Mouse (Mus musculus) hindbrain, postnatal 0 days (tissue): ENCODE measurements around the gene Aprt. TPM values are rescaled to one million over a fixed set of nuclear protein-coding genes. Genes with fewer than 3 reads are reported as not detected.

Experiments
- ATAC-seq: fragments of 200-750 bp; cut with Nextera tagmentation; 2 replicates; pipeline ENCODE4 v1.8.0; 2017; ENCODE audit warnings: mild to moderate bottlenecking, moderate TSS enrichment, moderate library complexity
- DNase-seq: peaks from one replicate; pipeline ENCODE4 v3.0.0-alpha.2; 2015; ENCODE audit warnings: low spot score
- H3K27ac ChIP-seq: fragments of 300-500 bp; sonication (generic); 2 replicates; pipeline ENCODE4 v1.5.1; 2014; ENCODE audit warnings: mild to moderate bottlenecking
- H3K27me3 ChIP-seq: fragments of 300-500 bp; sonication (generic); 2 replicates; pipeline ENCODE4 v1.6.1; 2014; ENCODE audit warnings: low read length, mixed read lengths; ENCODE audit not compliant: insufficient read depth
- H3K36me3 ChIP-seq: fragments of 300-500 bp; sonication (generic); 2 replicates; pipeline ENCODE4 v1.6.1; 2014; ENCODE audit warnings: low read length, mixed read lengths; ENCODE audit not compliant: insufficient read depth
- H3K4me1 ChIP-seq: fragments of 300-500 bp; sonication (generic); 2 replicates; pipeline ENCODE4 v1.6.1; 2014; ENCODE audit warnings: antibody characterized with exemption, low read length, mixed read lengths; ENCODE audit not compliant: insufficient read depth
- H3K4me2 ChIP-seq: fragments of 300-500 bp; sonication (generic); 2 replicates; pipeline ENCODE4 v1.6.1; 2014; ENCODE audit warnings: low read depth, mild to moderate bottlenecking, low read length, moderate library complexity, mixed read lengths
- H3K4me3 ChIP-seq: fragments of 300-500 bp; sonication (generic); 2 replicates; pipeline ENCODE4 v1.5.1; 2014; ENCODE audit warnings: low read length
- H3K9ac ChIP-seq: fragments of 300-500 bp; sonication (generic); replicated peaks from 2 replicates; pipeline ENCODE4 v1.6.1; 2014; ENCODE audit warnings: mild to moderate bottlenecking, low read length, moderate library complexity, mixed read lengths
- H3K9me3 ChIP-seq: fragments of 300-500 bp; sonication (generic); 2 replicates; pipeline ENCODE4 v1.6.1; 2016; ENCODE audit warnings: low read length, mixed read lengths
- CTCF ChIP-seq: IDR thresholded peaks from 2 replicates; pipeline ENCODE4 v1.5.1; 2016; ENCODE audit warnings: antibody characterized with exemption, control low read depth, low read depth
- WGBS: fragments of 180-500 bp; shearing (Covaris S2); extraction: QIAGEN DNeasy Blood & Tissue Kit; methylation state at CpG from one replicate; pipeline ENCODE4 v1.1.7; 2014; 5-methylcytosine and 5-hydroxymethylcytosine counted together
- polyA plus RNA-seq: library from polyadenylated mRNA; unstranded; fragments of >200 nt; fragmentation: Nextera tagmentation; extraction: Ambion mirVana; gene quantifications from 2 replicates; pipeline ENCODE4 v1.2.1, GENCODE M21; 2015
- total RNA-seq: library from RNA; depleted of rRNA; stranded (reverse); fragments of >200 nt; gene quantifications from 2 replicates; pipeline ENCODE4 v1.2.3, GENCODE M21; 2014

The Aprt gene
- total and polyA plus RNA-seq, 2 experiments from 2014 or later: 113 to 189 TPM

DNA sequence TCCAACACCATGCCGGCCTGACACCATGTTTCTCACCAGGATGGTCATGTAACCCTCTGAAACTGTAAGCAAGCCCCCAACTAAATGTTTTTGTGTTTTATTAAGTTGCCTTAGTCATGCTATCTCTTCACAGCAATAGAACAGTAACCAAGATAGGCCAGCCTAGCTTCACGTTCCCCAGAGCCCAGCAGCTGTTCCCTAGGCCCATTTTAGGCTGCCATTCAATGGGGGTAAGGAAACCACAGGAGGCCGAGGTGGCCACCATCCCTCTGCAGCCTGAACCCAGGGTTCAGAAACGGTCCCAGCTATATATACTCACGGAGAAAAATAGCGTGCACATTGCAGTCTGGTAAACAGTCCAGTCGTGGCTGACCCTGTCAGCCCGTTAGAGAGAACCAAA is 32.6 kb downstream of the Aprt start:
- no peak for ATAC-seq
- TF ChIP-seq CTCF: no peak
- WGBS: 90% methylated on average over 8 of the region's 8 CpGs

DNA sequence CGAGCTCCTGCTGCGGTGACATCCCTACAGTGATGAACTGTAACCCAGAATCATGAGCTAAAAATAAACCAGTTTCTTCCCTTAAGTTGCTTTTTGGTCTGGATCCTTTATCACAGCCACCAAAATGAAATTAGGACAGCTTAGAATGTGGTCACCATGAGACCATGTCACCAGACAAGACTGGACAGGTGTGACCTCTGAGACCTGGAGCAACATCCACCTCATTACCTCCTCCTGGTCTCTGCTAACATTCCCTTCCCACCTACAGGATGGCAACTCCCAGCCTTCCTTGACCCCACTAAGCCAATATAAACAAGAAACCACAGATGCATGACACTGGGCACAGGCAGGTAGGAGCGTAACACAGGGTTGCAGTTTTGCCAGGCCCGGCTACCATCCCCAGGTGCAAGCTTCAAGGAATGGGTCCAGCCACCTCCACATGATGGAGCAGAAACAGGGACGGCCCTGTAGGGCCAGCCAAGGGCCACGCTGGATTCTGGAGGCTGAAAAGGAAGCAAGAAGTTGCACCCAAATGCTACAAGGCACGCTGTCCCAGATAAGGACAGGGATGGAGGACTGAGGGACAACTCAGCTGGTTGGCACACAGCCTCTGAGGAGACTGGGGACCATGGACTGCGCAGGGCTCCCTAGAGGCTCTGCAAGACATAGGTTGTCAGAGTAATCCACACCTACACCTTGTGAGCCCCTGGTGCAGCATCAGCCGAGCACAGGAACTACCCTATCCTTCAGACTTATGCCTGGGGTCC is 38.2 kb downstream of the Aprt start:
- TF ChIP-seq CTCF: no peak
- no peak overlapping the region for H3K9ac ChIP-seq
- DNase-seq (no peak), ATAC-seq (no peak)
- no peaks in the 10 kb centered on the region for H3K36me3 ChIP-seq
- WGBS: 89% methylated on average over 9 of the region's 9 CpGs
- no peaks in the 10 kb centered on the region for H3K27me3 ChIP-seq
- H3K9me3 ChIP-seq: no peaks in the 10 kb centered on the region
- no peak overlapping the region for H3K27ac ChIP-seq
- H3K4me2 ChIP-seq: no peak overlapping the region
- H3K4me3 ChIP-seq: no peak overlapping the region
- no peaks in the 10 kb centered on the region for H3K4me1 ChIP-seq

More for the DNA sequence above, 32.6 kb downstream of the Aprt start:
- Histone ChIP-seq H3K4me1 (no peaks in the 10 kb centered on the region), H3K9me3 (no peaks in the 10 kb centered on the region), H3K4me3 (no peak overlapping the region), H3K36me3 (no peaks in the 10 kb centered on the region), H3K27me3 (no peaks in the 10 kb centered on the region), H3K27ac (no peak overlapping the region), H3K9ac (no peak overlapping the region), H3K4me2 (no peak overlapping the region)
- no peak for DNase-seq

DNA sequence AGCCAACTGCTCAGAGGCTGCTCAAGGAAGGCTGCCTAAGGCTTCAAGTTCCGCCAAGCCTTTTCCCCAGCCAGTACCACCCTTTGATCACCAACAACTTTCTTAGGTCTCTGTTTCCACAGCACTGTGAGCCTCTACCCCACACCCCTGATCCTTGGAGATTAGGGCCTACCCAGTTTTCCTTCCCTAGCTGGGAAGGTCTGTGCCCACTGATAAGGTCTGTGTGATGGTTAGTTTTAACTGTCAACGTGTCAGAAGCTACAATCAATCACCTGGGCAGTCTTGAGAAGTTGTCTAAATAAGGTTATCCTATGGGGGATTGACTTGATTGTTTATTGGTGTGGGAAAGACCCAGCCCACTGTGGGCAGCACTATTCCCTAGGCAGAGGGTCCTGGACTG is 38.9 kb downstream of the Aprt start:
- Histone ChIP-seq H3K36me3 (no peaks in the 10 kb centered on the region), H3K4me2 (no peak overlapping the region), H3K9me3 (no peaks in the 10 kb centered on the region), H3K27ac (no peak overlapping the region), H3K9ac (no peak overlapping the region), H3K27me3 (no peaks in the 10 kb centered on the region), H3K4me3 (no peak overlapping the region), H3K4me1 (no peaks in the 10 kb centered on the region)
- no peak for ATAC-seq
- WGBS: 82% methylated on average over 2 of the region's 2 CpGs
- no peak for TF ChIP-seq CTCF
- no peak for DNase-seq

- Histone ChIP-seq H3K36me3 (no peaks in the 10 kb centered on the region), H3K4me2 (no peak overlapping the region), H3K9ac (no peak overlapping the region), H3K27me3 (no peaks in the 10 kb centered on the region), H3K4me3 (no peak overlapping the region), H3K9me3 (no peaks in the 10 kb centered on the region), H3K4me1 (no peaks in the 10 kb centered on the region), H3K27ac (no peak overlapping the region)
- no peak for DNase-seq
- TF ChIP-seq CTCF: no peak
- 60% methylated on average over 6 of the region's 6 CpGs for WGBS
- no peak for ATAC-seq
These were observed 39.7 kb downstream of the Aprt start for GRCm38 (mm10) chr8:122537033-122537432.

DNA sequence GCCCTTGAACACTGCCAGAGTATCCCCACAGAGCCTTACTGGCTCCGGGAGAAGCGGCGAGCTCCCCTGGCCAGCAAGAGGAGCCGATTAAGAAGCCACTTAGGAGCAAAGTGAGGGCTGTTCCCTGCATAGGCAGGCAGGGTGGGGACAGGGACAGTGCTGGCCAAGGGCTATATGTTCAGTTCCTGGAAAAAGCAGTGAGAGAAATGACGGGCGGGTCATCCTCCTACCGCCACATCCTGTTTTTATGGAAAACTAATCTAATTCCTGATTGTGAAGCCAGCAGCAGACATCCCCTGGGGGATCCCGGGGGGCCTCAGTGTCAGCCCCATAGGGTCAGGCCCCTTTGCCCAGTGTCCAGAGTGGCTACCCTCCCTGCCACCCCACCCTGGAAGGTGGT is 45.4 kb downstream of the Aprt start:
- Histone ChIP-seq H3K9me3 (no peaks in the 10 kb centered on the region), H3K36me3 (no peaks in the 10 kb centered on the region), H3K4me3 (no peak overlapping the region), H3K4me2 (no peak overlapping the region), H3K9ac (no peak overlapping the region), H3K27me3 (no peaks in the 10 kb centered on the region), H3K4me1 (no peaks in the 10 kb centered on the region), H3K27ac (no peak overlapping the region)
- no peak for ATAC-seq
- WGBS: 83% methylated on average over 8 of the region's 8 CpGs
- TF ChIP-seq CTCF: no peak
- DNase-seq: no peak

DNA sequence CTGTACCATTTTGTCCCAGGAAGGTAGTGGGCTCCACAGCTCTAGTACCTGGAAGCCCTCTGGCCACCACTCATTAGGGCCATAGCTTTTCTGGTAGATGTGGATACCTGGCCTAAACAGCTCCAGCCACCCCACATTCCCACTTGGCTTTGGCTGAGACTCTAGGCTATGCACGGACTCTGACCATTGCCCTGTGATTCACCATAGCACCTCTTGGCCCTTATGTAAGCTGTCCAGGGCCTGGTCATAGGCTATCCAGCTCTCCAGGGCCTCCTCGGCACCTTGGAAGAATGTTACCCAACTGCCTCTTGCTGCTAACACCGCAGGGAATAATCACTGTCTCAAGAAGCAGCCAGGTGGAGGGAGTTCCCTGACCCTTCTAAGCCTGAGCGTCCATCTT is 47.5 kb downstream of the Aprt start:
- WGBS: 93% methylated on average over 4 of the region's 4 CpGs
- Histone ChIP-seq H3K4me3 (no peak overlapping the region), H3K27me3 (no peaks in the 10 kb centered on the region), H3K9me3 (no peaks in the 10 kb centered on the region), H3K4me2 (no peak overlapping the region), H3K9ac (no peak overlapping the region), H3K4me1 (peaks cover 10% of the 10 kb centered on the region), H3K27ac (no peak overlapping the region), H3K36me3 (no peaks in the 10 kb centered on the region)
- no peak for TF ChIP-seq CTCF
- ATAC-seq (no peak), DNase-seq (no peak)

DNA sequence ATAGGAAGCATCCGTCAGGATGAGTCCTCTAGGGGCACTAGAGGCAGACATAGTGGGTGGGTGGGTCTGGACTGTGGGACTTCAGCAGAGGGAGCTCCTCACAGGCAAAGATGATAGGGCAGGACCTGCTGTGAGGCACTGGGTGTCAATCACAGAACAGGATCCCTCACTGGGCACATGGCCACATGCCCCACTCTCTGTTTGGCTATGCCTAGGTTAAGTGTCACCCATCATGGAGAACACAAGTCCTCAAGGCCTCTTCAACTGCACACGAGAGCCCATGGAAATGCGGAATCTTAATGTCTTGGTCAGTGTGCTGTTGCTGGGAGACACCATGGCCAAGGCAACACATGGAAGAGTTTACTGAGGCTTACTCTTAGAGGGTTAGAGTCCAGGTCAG is 48.8 kb downstream of the Aprt start:
- DNase-seq (no peak), ATAC-seq (no peak)
- no peak for TF ChIP-seq CTCF
- Histone ChIP-seq H3K4me1 (peaks cover 20% of the 10 kb centered on the region), H3K9me3 (no peaks in the 10 kb centered on the region), H3K36me3 (no peaks in the 10 kb centered on the region), H3K4me3 (no peak overlapping the region), H3K4me2 (no peak overlapping the region), H3K27me3 (no peaks in the 10 kb centered on the region), H3K27ac (no peak overlapping the region), H3K9ac (no peak overlapping the region)
- WGBS: 87% methylated on average over 3 of the region's 3 CpGs
